Mouse (Mus musculus): ENCODE results near the gene Hmg20a. TPM values are rescaled to one million over a fixed set of nuclear protein-coding genes. Genes with fewer than 3 reads are reported as not detected.
A peak's percentile ranks its signal among the peaks of the same experiment; 100 is the strongest.

Hmg20a gene
- polyA plus RNA-seq, 1 experiment from 2014 or later: 80.4 TPM

GRCm38 (mm10) chr9:56453038-56453815 lies 34.8 kb downstream of the Hmg20a start:
- H3K9me3 ChIP-seq: no peaks in the 10 kb centered on the region
- peaks cover 6% of the 10 kb centered on the region for H3K36me3 ChIP-seq
- H3K9ac ChIP-seq: no peak overlapping the region
- 0 out of 2 replicates have a peak, but pooled peaks cover 10% of the 10 kb centered on the region for H3K4me1 ChIP-seq (replicated peaks)
- no peak for ATAC-seq (ENCODE audit: low read depth)
- no peak overlapping the region for H3K4me2 ChIP-seq
- 91% methylated on average over 2 of the region's 2 CpGs for WGBS
- no peak overlapping the region for H3K27ac ChIP-seq (replicated peaks)
- no peaks in the 10 kb centered on the region for H3K27me3 ChIP-seq
- H3K4me3 ChIP-seq: no peak overlapping the region

DNA sequence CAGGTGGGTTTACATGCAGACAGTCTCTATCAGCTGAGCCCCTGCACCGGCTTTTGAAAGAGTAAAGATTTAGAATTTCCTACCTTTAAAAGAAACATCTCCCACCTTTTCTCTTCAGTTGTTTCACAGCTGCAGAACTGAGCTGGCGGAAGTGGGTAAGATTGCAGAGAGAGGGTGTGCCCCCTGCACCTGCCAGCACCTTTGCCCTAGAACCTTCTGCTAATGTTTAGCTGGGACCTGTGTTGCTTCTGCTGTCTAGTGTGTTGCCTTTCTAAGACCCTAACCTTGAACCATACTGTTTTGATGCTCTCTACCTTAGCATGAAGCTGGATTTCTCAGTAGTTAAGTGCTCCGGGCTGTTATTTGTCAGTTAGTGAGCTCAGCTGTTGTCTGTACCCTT lies 38.0 kb downstream of the Hmg20a start:
- H3K4me1 ChIP-seq (replicated peaks): 0 out of 2 replicates have a peak, but pooled peaks cover 10% of the 10 kb centered on the region
- no peak overlapping the region for H3K4me2 ChIP-seq
- no peak for ATAC-seq (ENCODE audit: low read depth)
- WGBS: 96% methylated on average over 3 of the region's 3 CpGs
- no peaks in the 10 kb centered on the region for H3K27me3 ChIP-seq
- H3K9me3 ChIP-seq: no peaks in the 10 kb centered on the region
- no peak overlapping the region for H3K9ac ChIP-seq
- no peak overlapping the region for H3K4me3 ChIP-seq
- H3K36me3 ChIP-seq: peaks cover 6% of the 10 kb centered on the region
- H3K27ac ChIP-seq (replicated peaks): no peak overlapping the region

DNA sequence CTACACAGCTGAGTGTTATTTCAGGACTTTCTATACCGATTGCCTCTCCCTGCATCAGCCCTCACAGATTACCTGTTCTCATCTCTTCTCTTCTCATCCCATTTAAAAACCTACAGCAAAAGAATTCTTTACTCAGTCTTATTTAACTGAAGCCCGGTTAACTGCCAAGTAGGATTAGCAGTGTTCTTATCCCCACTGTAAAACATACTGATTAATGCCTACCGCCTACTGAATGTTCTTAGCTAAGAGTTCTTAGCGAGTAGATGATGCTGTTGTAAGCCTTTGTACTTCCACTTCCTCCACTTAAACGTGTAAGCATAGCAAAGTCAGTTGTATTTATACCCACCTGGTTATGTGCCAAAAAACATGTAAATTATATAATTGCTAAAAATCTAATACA lies 42.6 kb downstream of the Hmg20a start:
- Histone ChIP-seq H3K4me2 (no peak overlapping the region), H3K36me3 (peaks cover 6% of the 10 kb centered on the region; the same call in 1 of the 2 replicates), H3K4me3 (no peak overlapping the region), H3K27ac (replicated peaks) (no peak overlapping the region), H3K9ac (no peak overlapping the region), H3K27me3 (no peaks in the 10 kb centered on the region), H3K9me3 (no peaks in the 10 kb centered on the region), H3K4me1 (replicated peaks) (peaks cover 35% of the 10 kb centered on the region)
- ATAC-seq (ENCODE audit: low read depth): no peak
- 84% methylated on average over 5 of the region's 5 CpGs for WGBS

DNA sequence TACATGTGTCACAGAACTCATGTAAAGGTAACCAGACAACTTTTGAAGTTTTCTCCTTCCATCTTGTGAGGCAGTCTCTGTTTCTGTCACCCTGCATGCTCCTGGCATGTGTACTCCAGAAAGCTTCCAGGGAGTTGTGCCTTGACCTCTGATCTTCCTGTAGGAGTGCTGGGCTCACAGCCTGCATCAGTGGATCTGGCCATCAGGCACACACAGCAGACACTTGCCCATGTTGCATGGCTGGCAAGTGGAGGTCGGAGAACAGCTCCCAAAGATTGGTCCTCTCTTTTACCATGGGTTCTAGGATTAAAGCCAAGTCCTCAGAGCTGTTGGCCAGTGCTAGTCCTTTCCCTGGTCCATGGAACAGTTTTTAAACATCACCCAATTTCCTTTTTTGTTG lies 44.2 kb downstream of the Hmg20a start:
- H3K4me3 ChIP-seq: no peak overlapping the region
- ATAC-seq (ENCODE audit: low read depth): no peak
- no peak overlapping the region for H3K9ac ChIP-seq
- 85% methylated on average over 1 of the region's 1 CpGs for WGBS
- peaks cover 45% of the 10 kb centered on the region for H3K4me1 ChIP-seq (replicated peaks)
- no peaks in the 10 kb centered on the region for H3K27me3 ChIP-seq
- no peak overlapping the region for H3K4me2 ChIP-seq
- H3K9me3 ChIP-seq: no peaks in the 10 kb centered on the region
- no peaks in the 10 kb centered on the region for H3K36me3 ChIP-seq
- H3K27ac ChIP-seq (replicated peaks): no peak overlapping the region

- H3K27me3 ChIP-seq: no peaks in the 10 kb centered on the region
- ATAC-seq (ENCODE audit: low read depth): no peak
- H3K36me3 ChIP-seq: peaks cover 4% of the 10 kb centered on the region
- H3K4me1 ChIP-seq (replicated peaks): peaks cover 50% of the 10 kb centered on the region
- no peak overlapping the region for H3K4me3 ChIP-seq
- H3K4me2 ChIP-seq: no peak overlapping the region
- WGBS: 92% methylated on average over 2 of the region's 2 CpGs
- H3K27ac ChIP-seq (replicated peaks): no peak overlapping the region; the same call in 1 of the 2 replicates
- no peaks in the 10 kb centered on the region for H3K9me3 ChIP-seq
- no peak overlapping the region for H3K9ac ChIP-seq
Observed at GRCm38 (mm10) chr9:56463046-56463445, 44.6 kb downstream of the Hmg20a start.

DNA sequence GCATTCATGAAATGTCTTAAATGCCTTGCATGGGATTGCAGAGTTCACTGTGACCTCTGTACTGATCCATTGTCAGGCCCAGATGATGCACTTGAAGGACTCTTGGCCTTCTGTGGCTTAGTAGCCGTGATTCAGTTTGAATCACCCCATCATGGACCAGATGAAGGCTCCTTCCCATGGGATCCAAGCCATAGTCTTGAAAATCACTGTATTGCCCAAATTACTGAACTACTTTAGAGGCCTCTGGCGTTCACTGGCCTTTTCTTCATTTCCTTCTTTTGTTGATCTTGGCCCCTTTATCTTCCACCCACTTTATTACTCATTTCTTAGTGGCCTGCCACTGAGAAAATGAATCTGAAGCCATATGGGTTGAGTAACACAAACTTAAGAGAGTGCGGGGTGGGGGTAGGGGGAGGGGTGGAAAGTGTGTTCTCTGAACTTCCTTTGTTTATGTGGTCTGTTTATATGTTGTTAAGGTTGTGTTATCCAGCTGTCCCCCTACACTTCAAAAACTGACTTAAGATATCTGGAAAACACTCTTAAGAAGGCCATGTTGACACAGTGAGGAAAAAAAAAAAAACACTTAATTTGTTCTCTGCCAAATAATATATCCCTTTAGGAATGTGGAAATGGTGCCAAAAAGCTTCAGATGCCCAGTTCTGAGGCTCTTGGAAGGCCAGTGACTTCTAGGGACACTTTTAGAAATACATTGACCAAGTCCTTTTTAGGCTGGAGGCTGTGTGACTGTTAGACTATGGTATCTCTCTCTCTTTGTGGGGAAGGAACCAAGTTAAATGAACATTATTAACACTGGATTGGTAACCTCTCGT lies 45.5 kb downstream of the Hmg20a start:
- Histone ChIP-seq H3K4me3 (no peak overlapping the region), H3K27me3 (no peaks in the 10 kb centered on the region), H3K4me1 (replicated peaks) (peaks cover 50% of the 10 kb centered on the region), H3K9ac (no peak overlapping the region), H3K4me2 (no peak overlapping the region), H3K9me3 (no peaks in the 10 kb centered on the region), H3K36me3 (peaks cover 12% of the 10 kb centered on the region), H3K27ac (replicated peaks) (peak overlapping the region; percentile 81)
- WGBS: 37% methylated on average over 4 of the region's 4 CpGs
- ATAC-seq (ENCODE audit: low read depth): no peak

DNA sequence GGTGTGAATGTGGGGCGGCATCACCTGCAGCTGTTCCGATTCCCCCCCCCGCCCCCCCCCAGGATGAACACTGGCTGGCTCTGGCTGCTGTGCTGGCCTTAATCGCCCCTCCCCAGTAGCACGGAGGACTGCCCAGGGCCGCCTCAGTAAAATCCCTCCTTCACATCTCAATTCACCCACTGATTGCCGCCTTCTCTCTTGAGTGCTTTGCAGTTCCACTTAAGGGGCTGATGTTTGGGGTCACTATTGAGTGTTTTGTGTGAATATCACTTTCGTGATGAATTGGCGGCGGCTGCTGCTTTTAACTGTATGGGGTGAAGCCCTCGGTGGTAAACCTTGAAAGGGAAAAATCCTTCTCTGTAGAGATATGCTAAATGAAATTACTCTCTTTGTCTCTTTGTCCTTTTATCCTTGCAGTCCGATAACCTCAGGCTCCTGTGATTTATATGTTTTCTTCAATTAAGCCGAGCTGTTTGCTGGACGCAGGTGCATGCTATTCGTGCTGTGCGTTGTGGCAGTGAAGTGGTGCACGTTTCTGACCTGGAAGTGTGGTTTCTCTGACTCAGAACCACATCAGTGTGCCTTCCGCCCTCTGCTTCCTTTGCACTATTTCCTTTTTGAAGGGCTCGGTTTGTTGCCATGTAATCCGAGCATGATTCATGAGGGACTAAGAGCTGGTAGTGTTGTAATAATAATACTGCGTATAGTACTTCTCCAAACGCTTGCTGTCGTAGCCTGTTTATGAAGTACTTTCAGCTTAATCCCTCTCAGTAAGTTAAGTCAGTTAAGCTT lies 46.6 kb downstream of the Hmg20a start:
- H3K4me1 ChIP-seq (replicated peaks): peaks cover 51% of the 10 kb centered on the region
- H3K27me3 ChIP-seq: no peaks in the 10 kb centered on the region
- peak overlapping the region; percentile 39 for H3K4me2 ChIP-seq
- H3K9ac ChIP-seq: peak overlapping the region; percentile 50; the same call in 1 of the 2 replicates
- WGBS: 8% methylated on average over 23 of the region's 23 CpGs
- H3K9me3 ChIP-seq: no peaks in the 10 kb centered on the region
- peaks cover 20% of the 10 kb centered on the region for H3K36me3 ChIP-seq
- no peak overlapping the region for H3K4me3 ChIP-seq
- ATAC-seq (ENCODE audit: low read depth): peak; percentile 85
- H3K27ac ChIP-seq (replicated peaks): peak overlapping the region; percentile 81

DNA sequence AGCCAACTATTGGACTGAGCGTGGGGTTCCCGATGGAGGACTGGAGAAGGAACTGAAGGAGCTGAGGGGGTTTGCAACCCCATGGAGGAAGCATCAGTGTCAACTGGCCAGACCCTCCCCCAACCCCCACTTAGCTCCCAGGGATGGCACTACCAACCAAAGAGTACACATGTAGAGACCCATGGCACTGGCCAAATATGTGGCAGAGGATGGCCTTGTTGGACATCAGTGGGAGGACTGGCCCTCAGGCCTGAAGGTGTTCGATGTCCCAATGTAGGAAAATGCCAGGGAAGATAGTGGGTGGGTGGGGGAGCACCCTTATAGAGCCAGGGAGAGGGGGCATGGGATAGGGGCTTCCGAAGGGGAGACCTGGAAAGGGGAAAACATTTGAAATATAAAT lies 47.8 kb downstream of the Hmg20a start:
- Histone ChIP-seq H3K27ac (replicated peaks) (peak overlapping the region; percentile 81), H3K4me3 (no peak overlapping the region)
- WGBS: 87% methylated on average over 4 of the region's 4 CpGs

GRCm38 (mm10) chr9:56469656-56470055 lies 51.2 kb downstream of the Hmg20a start:
- no peaks in the 10 kb centered on the region for H3K9me3 ChIP-seq
- peaks cover 38% of the 10 kb centered on the region for H3K4me1 ChIP-seq (replicated peaks)
- no peak overlapping the region for H3K4me3 ChIP-seq
- H3K27ac ChIP-seq (replicated peaks): 0 out of 2 replicates have a peak overlapping the region, but pooled peaks have one; percentile 1
- H3K36me3 ChIP-seq: peaks cover 37% of the 10 kb centered on the region
- H3K27me3 ChIP-seq: no peaks in the 10 kb centered on the region
- no peak for ATAC-seq (ENCODE audit: low read depth)
- H3K4me2 ChIP-seq: no peak overlapping the region
- H3K9ac ChIP-seq: no peak overlapping the region
- 68% methylated on average over 2 of the region's 2 CpGs for WGBS

More for the DNA sequence above, 47.8 kb downstream of the Hmg20a start:
- ATAC-seq (ENCODE audit: low read depth): no peak
- Histone ChIP-seq H3K4me1 (replicated peaks) (peaks cover 55% of the 10 kb centered on the region), H3K36me3 (peaks cover 20% of the 10 kb centered on the region), H3K4me2 (no peak overlapping the region), H3K27me3 (no peaks in the 10 kb centered on the region), H3K9ac (no peak overlapping the region), H3K9me3 (no peaks in the 10 kb centered on the region)

DNA sequence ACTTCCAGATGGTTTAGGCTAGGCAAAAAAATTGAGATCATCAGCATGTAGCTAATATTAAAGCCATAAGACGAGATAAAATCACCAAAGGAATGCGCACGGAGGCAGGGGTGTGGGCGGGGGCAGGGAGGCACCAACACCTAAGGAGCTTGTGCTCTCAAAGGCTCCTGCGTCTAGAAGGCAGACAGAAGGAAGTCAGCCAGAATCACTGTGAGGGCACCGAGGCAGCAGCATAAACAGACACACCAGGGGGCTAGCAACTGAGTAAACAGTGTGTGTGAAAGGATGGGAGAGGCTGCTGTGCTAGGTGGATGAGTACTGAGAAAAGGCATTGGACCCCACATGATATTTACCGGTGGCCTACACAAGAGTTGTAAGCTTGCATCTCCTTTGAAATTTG lies 51.9 kb downstream of the Hmg20a start:
- H3K27me3 ChIP-seq: no peaks in the 10 kb centered on the region
- H3K36me3 ChIP-seq: peaks cover 41% of the 10 kb centered on the region
- 35% methylated on average over 7 of the region's 7 CpGs for WGBS
- no peaks in the 10 kb centered on the region for H3K9me3 ChIP-seq
- H3K4me3 ChIP-seq: no peak overlapping the region
- no peak overlapping the region for H3K27ac ChIP-seq (replicated peaks)
- ATAC-seq (ENCODE audit: low read depth): no peak
- no peak overlapping the region for H3K4me2 ChIP-seq
- H3K9ac ChIP-seq: no peak overlapping the region
- peaks cover 32% of the 10 kb centered on the region for H3K4me1 ChIP-seq (replicated peaks)

GRCm38 (mm10) chr9:56478975-56479647 lies 60.7 kb downstream of the Hmg20a start:
- WGBS: 84% methylated on average over 5 of the region's 5 CpGs
- H3K4me2 ChIP-seq: no peak overlapping the region
- H3K27ac ChIP-seq (replicated peaks): 0 out of 2 replicates have a peak overlapping the region, but pooled peaks have one; percentile 13
- no peaks in the 10 kb centered on the region for H3K9me3 ChIP-seq
- H3K9ac ChIP-seq: no peak overlapping the region
- no peak for ATAC-seq (ENCODE audit: low read depth)
- H3K27me3 ChIP-seq: no peaks in the 10 kb centered on the region
- H3K4me1 ChIP-seq (replicated peaks): no peaks in the 10 kb centered on the region
- peaks cover 43% of the 10 kb centered on the region for H3K36me3 ChIP-seq
- H3K4me3 ChIP-seq: no peak overlapping the region

Measured in neural tube, embryonic 13.5 days (tissue).